Mouse (Mus musculus): ENCODE results near the gene Me1.

DNA sequence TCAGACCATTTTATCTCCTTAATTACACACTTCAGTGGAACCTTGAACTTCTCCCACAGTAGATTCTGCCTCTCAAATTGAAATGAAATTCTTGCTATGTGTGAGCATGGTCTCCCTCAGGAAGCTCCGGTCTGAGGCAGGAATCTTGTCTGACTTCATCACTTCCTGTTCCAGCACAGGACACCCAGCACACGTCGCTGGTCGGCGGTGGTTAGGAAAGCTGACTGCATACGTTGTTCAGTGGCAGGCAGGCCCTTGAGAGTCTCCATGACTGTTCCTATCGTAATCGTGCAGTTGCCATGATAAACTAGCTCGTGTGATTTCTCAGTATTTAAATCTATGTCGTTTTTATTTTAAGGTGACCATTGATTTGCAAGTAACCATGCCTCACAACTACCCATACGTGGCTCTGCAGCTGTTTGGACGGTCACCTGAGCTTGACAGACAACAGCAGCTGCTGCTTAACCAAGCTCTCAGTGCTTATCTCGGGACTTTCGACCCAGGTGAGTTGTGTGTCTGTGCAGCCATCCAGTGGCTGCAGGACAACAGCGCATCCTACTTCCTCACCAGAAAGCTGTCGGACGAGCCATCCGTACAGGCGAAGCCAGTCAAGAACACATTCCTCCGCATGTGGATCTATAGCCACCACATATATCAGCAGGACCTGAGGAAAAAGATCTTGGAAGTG is 122.0 kb downstream of the Me1 start:
- TF ChIP-seq POLR2A (IDR thresholded peaks at IDR 0.05; ENCODE audit: borderline replicate concordance, extremely low read depth, low read depth, low read length): no peak
- no peak for TF ChIP-seq CTCF (IDR thresholded peaks at IDR 0.05; ENCODE audit: insufficient read depth, low read length)
